Mouse (Mus musculus) embryonic fibroblast, embryonic 13.5 days (primary cell): ENCODE results near the gene Thada.

Experiments used
- CTCF ChIP-seq: IDR thresholded peaks from 2 replicates; pipeline ENCODE4 v1.5.1; 2011; ENCODE audit warnings: mild to moderate bottlenecking, control low read depth, low read length, moderate library complexity, borderline replicate concordance; ENCODE audit not compliant: insufficient read depth
- POLR2A ChIP-seq: IDR thresholded peaks from 2 replicates; pipeline ENCODE4 v1.6.1; 2011; ENCODE audit warnings: low read depth, mild to moderate bottlenecking, control low read depth, low read length, moderate library complexity

- TF ChIP-seq CTCF, result no peak
- TF ChIP-seq POLR2A, result no peak
Observed at GRCm38 (mm10) chr17:84236781-84237557, 229.0 kb downstream of the Thada start.
